Mouse (Mus musculus) bone marrow, adult 2 months (tissue): ENCODE results near the gene Rubcnl. TPM values are rescaled to one million over a fixed set of nuclear protein-coding genes. Genes with fewer than 3 reads are reported as not detected.

Source experiments
- H3K27ac ChIP-seq: fragments of 200-500 bp; 2 replicates; pipeline ENCODE4 v1.5.1; 2012; ENCODE audit warnings: low read depth, mild to moderate bottlenecking, control low read depth, inconsistent platforms, low read length; ENCODE audit not compliant: control insufficient read depth, poor library complexity, insufficient read depth
- H3K4me1 ChIP-seq: fragments of 200-500 bp; 2 replicates; pipeline ENCODE4 v1.6.1; 2011; ENCODE audit warnings: low read length; ENCODE audit not compliant: control insufficient read depth, insufficient read depth
- H3K4me3 ChIP-seq: fragments of 200-500 bp; replicated peaks from 2 replicates; pipeline ENCODE3; 2011; ENCODE audit warnings: mild to moderate bottlenecking, low read depth, low read length, control low read depth; ENCODE audit not compliant: control insufficient read depth
- CTCF ChIP-seq: fragments of 200-500 bp; IDR thresholded peaks from 2 replicates; pipeline ENCODE4 v1.5.1; 2011; ENCODE audit warnings: low read length, control low read depth; ENCODE audit not compliant: control insufficient read depth, insufficient read depth
- POLR2A ChIP-seq: fragments of 200-500 bp; IDR thresholded peaks from 2 replicates; pipeline ENCODE4 v1.6.1; 2011; ENCODE audit warnings: low read depth, mild to moderate bottlenecking, control low read depth, low read length, borderline replicate concordance; ENCODE audit not compliant: control insufficient read depth
- whole genome bisulfite sequencing: fragments of 180-500 bp; shearing (Covaris S2); methylation state at CpG from one replicate; pipeline ENCODE4 v1.1.7; 2018; 5-methylcytosine and 5-hydroxymethylcytosine counted together
- polyA plus RNA-seq: library from polyadenylated mRNA; stranded (reverse); fragments of >200 nt; gene quantifications from 2 replicates; pipeline ENCODE4 v1.2.4, GENCODE M21; 2011; ENCODE audit warnings: low replicate concordance; ENCODE audit not compliant: missing spikeins, insufficient read depth, insufficient read length

Rubcnl gene
- polyA plus RNA-seq, 1 experiment, result 14.0 TPM

GRCm38 (mm10) chr14:75020581-75021253 lies 4.9 kb downstream of the Rubcnl start:
- Histone ChIP-seq H3K4me3 (no peak overlapping the region), H3K4me1 (peaks cover 5% of the 10 kb centered on the region; the same call in 1 of the 2 replicates), H3K27ac (no peak overlapping the region)
- 9% methylated on average over 12 of the region's 12 CpGs for WGBS
- TF ChIP-seq CTCF, result no peak

- 39% methylated on average over 9 of the region's 9 CpGs for WGBS
- Histone ChIP-seq H3K27ac (peak overlapping the region; percentile 31; the same call in 1 of the 2 replicates), H3K4me3 (no peak overlapping the region), H3K4me1 (peaks cover 5% of the 10 kb centered on the region; the same call in 1 of the 2 replicates)
- no peak for TF ChIP-seq POLR2A
Observed at GRCm38 (mm10) chr14:75022522-75022921, 6.7 kb downstream of the Rubcnl start.

- 26% methylated on average over 8 of the region's 8 CpGs for WGBS
- peaks cover 3% of the 10 kb centered on the region; the same call in 1 of the 2 replicates for H3K4me1 ChIP-seq
- no peak overlapping the region for H3K4me3 ChIP-seq
- H3K27ac ChIP-seq, result peak overlapping the region; percentile 38; the same call in 1 of the 2 replicates
- no peak for TF ChIP-seq POLR2A
- TF ChIP-seq CTCF, result no peak
Observed at GRCm38 (mm10) chr14:75024793-75025710, 9.2 kb downstream of the Rubcnl start.

GRCm38 (mm10) chr14:75030764-75031163 lies 14.9 kb downstream of the Rubcnl start:
- H3K27ac ChIP-seq, result no peak overlapping the region
- TF ChIP-seq POLR2A (no peak), CTCF (no peak)
- 67% methylated on average over 7 of the region's 7 CpGs for WGBS
- H3K4me3 ChIP-seq, result no peak overlapping the region
- peaks cover 8% of the 10 kb centered on the region for H3K4me1 ChIP-seq

- TF ChIP-seq POLR2A (no peak), CTCF (no peak)
- Histone ChIP-seq H3K4me3 (no peak overlapping the region), H3K4me1 (peaks cover 8% of the 10 kb centered on the region), H3K27ac (peak overlapping the region; percentile 62)
- WGBS, result 37% methylated on average over 9 of the region's 9 CpGs
Observed at GRCm38 (mm10) chr14:75031999-75032575, 16.3 kb downstream of the Rubcnl start.

GRCm38 (mm10) chr14:75032742-75033141 lies 16.9 kb downstream of the Rubcnl start:
- TF ChIP-seq POLR2A, result no peak
- no peak for TF ChIP-seq CTCF
- no peak overlapping the region for H3K4me3 ChIP-seq
- H3K27ac ChIP-seq, result no peak overlapping the region
- peaks cover 8% of the 10 kb centered on the region for H3K4me1 ChIP-seq
- 64% methylated on average over 4 of the region's 4 CpGs for whole genome bisulfite sequencing

- Histone ChIP-seq H3K27ac (peak overlapping the region; percentile 26; the same call in 1 of the 2 replicates), H3K4me1 (peaks cover 8% of the 10 kb centered on the region), H3K4me3 (no peak overlapping the region)
- no peak for TF ChIP-seq CTCF
- TF ChIP-seq POLR2A, result no peak
- 3% methylated on average over 3 of the region's 3 CpGs for WGBS
Observed at GRCm38 (mm10) chr14:75034240-75034639, 18.4 kb downstream of the Rubcnl start.

- 90% methylated on average over 11 of the region's 11 CpGs for WGBS
- Histone ChIP-seq H3K4me3 (no peak overlapping the region), H3K27ac (no peak overlapping the region), H3K4me1 (peaks cover 8% of the 10 kb centered on the region)
- TF ChIP-seq POLR2A (no peak), CTCF (no peak)
Observed at GRCm38 (mm10) chr14:75035431-75035830, 19.6 kb downstream of the Rubcnl start.

GRCm38 (mm10) chr14:75045184-75045583 lies 29.4 kb downstream of the Rubcnl start:
- Histone ChIP-seq H3K4me3 (no peak overlapping the region), H3K4me1 (peaks cover 3% of the 10 kb centered on the region; the same call in 1 of the 2 replicates), H3K27ac (peak overlapping the region; percentile 19; the same call in 1 of the 2 replicates)
- no peak for TF ChIP-seq POLR2A
- no peak for TF ChIP-seq CTCF
- 26% methylated on average over 7 of the region's 7 CpGs for WGBS
